In the genomic region with DNA sequence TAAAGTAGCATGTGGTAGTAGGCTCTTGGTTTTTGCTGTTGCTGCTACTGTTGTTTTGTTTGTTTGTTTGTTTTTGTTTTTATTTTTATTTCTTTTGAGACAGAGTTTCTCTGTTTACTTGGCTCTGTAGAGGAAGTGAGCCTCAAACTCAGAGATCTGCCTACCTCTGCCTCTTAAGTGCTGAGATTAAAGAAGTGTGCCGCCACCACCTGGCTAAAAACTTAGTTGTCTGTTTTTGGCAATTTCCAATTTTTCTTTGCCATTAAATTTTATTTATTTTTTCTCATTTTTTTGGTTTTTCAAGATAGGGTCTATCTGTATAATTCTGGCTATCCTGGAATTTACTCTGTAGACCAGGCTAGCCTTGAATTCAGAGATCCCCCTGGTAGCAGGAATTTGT, we compare ENCODE assay signal across 23 mouse cellular contexts. TPM values are rescaled to one million over a fixed set of nuclear protein-coding genes. Genes with fewer than 3 reads are reported as not detected.
DNase-seq lines count a peak whose midpoint lies in the region; TF ChIP-seq lines count a peak whose summit lies in the region.
"Had no signal": no experiment of that assay in that cellular context is flagged by ENCODE, and none has a peak within 500 bp of the region (broad histone marks: within the 10 kb centered on the region; RNA-seq: fewer than 3 reads in every experiment).

No protein-coding gene starts in this region.

- H3K4me1 ChIP-seq in cortical plate, adult 2 months (ENCODE audit: control insufficient read depth, insufficient read depth, low read length): 0 out of 2 replicates have a peak, but pooled peaks cover 1% of the 10 kb centered on the region
- H3K4me1 ChIP-seq: embryonic facial prominence, embryonic 15.5 days; heart, embryonic 12.5 days; hindbrain, embryonic 15.5 days; limb, embryonic 10.5 days; neural tube, embryonic 12.5 days had no signal

- no peak for DNase-seq in gastrocnemius, adult 2 months
- no peak for DNase-seq in gastrocnemius, adult 18-20 months (ENCODE audit: low spot score)
- no peak for DNase-seq in layer of hippocampus, adult 2 months (ENCODE audit: low spot score in 2 of 2)
- DNase-seq in layer of hippocampus, adult 9-10 months (ENCODE audit: low spot score): no peak
- peak; percentile 14 for DNase-seq in A20 (ENCODE audit: low read depth, low spot score)
- no peak for DNase-seq in urinary bladder, adult 18-20 months (ENCODE audit: low spot score in 2 of 2)
- DNase-seq: adrenal gland, postnatal 25 days; cerebellum, adult 11-12 months; cerebellum, postnatal 25 days; gastrocnemius, postnatal 36 days; heart, postnatal 36 days; kidney, adult 11 months; kidney, postnatal 10 days; liver, postnatal 0 days; right cerebral cortex, adult 18-20 months; thymus, postnatal 25 days had no signal

- no peak overlapping the region for H3K4me3 ChIP-seq in gastrocnemius, adult 2 months
- H3K4me3 ChIP-seq in layer of hippocampus, adult 2 months: no peak overlapping the region
- no peak overlapping the region for H3K4me3 ChIP-seq in cortical plate, adult 2 months (ENCODE audit: insufficient read depth, low read length)
- H3K4me3 ChIP-seq: embryonic facial prominence, embryonic 15.5 days; forebrain, embryonic 12.5 days; heart, embryonic 12.5 days; hindbrain, embryonic 15.5 days; limb, embryonic 10.5 days; neural tube, embryonic 12.5 days had no signal

- intact Hi-C loops in gastrocnemius, adult 2 months (cut with DNase I): no loop called here

- TF ChIP-seq CTCF in gastrocnemius, adult 2 months (IDR thresholded peaks at IDR 0.05): peak; percentile 35; the same call in 1 of the 2 replicates
- peak; percentile 47 for TF ChIP-seq CTCF in layer of hippocampus, adult 2 months (conservative IDR thresholded peaks at IDR 0.05)
- TF ChIP-seq CTCF in cortical plate, adult 2 months (IDR thresholded peaks at IDR 0.05; ENCODE audit: extremely low read depth, insufficient read depth, low read length): 0 out of 2 replicates have a peak, but pooled peaks have one; percentile 4

- H3K27ac ChIP-seq in gastrocnemius, adult 2 months: no peak overlapping the region
- no peak overlapping the region for H3K27ac ChIP-seq in layer of hippocampus, adult 2 months
- H3K27ac ChIP-seq in cortical plate, adult 2 months (ENCODE audit: insufficient read depth, low read length): no peak overlapping the region
- H3K27ac ChIP-seq: embryonic facial prominence, embryonic 15.5 days; forebrain, embryonic 12.5 days; hindbrain, embryonic 15.5 days; limb, embryonic 10.5 days; neural tube, embryonic 12.5 days had no signal

- no peak for TF ChIP-seq POLR2A in cortical plate, adult 2 months (IDR thresholded peaks at IDR 0.05; ENCODE audit: extremely low read depth, insufficient read depth, low read length)

RNA-seq across cellular contexts. Expression of a gene that starts 59.3 kb away (rescaled TPM):
- 100 to 1,000 TPM; 209 to 221 TPM for total RNA-seq in gastrocnemius, adult 2 months (2021)
- 100 to 1,000 TPM; 225 to 256 TPM for total RNA-seq in gastrocnemius, adult 18-20 months (2021)
- 10 to 100 TPM; 65.3 to 66.9 TPM for total RNA-seq in layer of hippocampus, adult 2 months (2021)
- polyA plus RNA-seq in cortical plate, adult 2 months (2012; rRNA removed): 32.8 and 34.9 TPM in 2 replicates
